Mouse (Mus musculus) heart, postnatal 0 days (tissue): ENCODE results near the gene Aldh1a7.

ENCODE experiments used
- CTCF ChIP-seq: IDR thresholded peaks from 2 replicates; pipeline ENCODE4 v1.5.1; 2016; ENCODE audit warnings: antibody characterized with exemption, control low read depth, low read depth
- EP300 ChIP-seq: IDR thresholded peaks from 2 replicates; pipeline ENCODE4 v1.6.1; 2016; ENCODE audit warnings: antibody characterized with exemption, low read depth

DNA sequence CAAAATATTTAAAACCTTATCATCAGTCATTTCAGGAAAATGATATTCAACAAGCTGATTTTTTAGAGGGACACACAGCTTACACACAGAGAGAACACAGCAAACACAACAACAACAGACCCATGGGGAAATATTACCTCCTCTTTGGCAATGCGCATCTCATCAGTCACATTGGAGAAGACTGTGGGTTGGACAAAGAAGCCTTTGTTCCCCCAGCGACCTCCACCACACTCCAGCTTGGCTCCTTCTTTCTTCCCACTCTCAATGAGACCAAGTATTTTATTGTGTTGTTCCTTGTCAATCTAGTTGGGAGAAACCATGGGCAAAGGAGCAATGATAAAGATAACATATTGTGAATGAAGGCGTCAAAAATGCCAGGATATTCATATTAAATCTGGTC, 25.3 kb downstream of the Aldh1a7 start:
- TF ChIP-seq EP300, result no peak
- TF ChIP-seq CTCF, result no peak
